Mouse (Mus musculus) bone marrow macrophage, adult 2 months (primary cell): ENCODE results near the gene Castor1.

Experiments used
- CTCF ChIP-seq: IDR thresholded peaks from 2 replicates; pipeline ENCODE4 v1.5.1; 2012; ENCODE audit warnings: low read depth, mild to moderate bottlenecking, low read length, moderate library complexity
- POLR2A ChIP-seq: IDR thresholded peaks from 2 replicates; pipeline ENCODE4 v1.6.1; 2012; ENCODE audit warnings: mild to moderate bottlenecking, low read depth, low read length, borderline replicate concordance

DNA sequence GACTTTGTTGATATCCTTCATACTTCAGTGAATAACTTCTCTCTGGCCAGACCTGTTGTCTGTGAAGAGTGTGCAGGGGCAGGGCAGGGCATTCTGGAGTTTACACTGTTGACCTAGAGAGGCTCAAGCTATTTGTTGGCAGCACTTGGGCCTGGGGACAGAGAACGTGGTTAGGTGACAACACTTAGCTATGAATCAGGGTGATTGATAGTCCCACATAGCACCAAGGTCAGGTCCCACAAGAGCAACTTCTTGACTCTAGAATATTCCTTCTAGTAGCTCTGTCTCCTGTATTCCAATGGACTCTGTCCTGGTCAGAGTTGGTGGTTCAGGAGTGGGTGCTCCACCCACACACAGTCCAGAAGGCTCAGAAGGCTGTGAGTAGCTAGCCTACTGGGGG lies 7.2 kb upstream of the Castor1 start:
- no peak for TF ChIP-seq POLR2A
- no peak for TF ChIP-seq CTCF
